Mouse (Mus musculus) erythroblast, adult 5-6 weeks (primary cell): Measurements from ENCODE around the gene Ugt1a5. TPM values are rescaled to one million over a fixed set of nuclear protein-coding genes. Genes with fewer than 3 reads are reported as not detected.

Experiments used
- ATAC-seq: replicated peaks from 2 replicates; pipeline ENCODE4 v1.8.0; 2016; ENCODE audit warnings: moderate number of reproducible peaks, mild to moderate bottlenecking, moderate TSS enrichment, inconsistent platforms; ENCODE audit not compliant: poor library complexity, low FRiP score, severe bottlenecking
- total RNA-seq, 2 experiments: library from RNA; stranded (forward) in 1 of 2; stranded (reverse) in 1 of 2; fragments of 150-400 nt in 1 of 2; fragments of 200-764, 138-1000 nt in 1 of 2; gene quantifications; 2 replicates each; pipeline versions ENCODE4 v1.2.3 to v1.2.4; 2015 to 2017; ENCODE audit warnings: low replicate concordance in 2 of 2

Ugt1a5 gene
- total RNA-seq, 2 experiments from 2014 or later = not detected

GRCm38 (mm10) chr1:88192136-88192535 lies 26.3 kb downstream of the Ugt1a5 start:
- ATAC-seq = no peak

DNA sequence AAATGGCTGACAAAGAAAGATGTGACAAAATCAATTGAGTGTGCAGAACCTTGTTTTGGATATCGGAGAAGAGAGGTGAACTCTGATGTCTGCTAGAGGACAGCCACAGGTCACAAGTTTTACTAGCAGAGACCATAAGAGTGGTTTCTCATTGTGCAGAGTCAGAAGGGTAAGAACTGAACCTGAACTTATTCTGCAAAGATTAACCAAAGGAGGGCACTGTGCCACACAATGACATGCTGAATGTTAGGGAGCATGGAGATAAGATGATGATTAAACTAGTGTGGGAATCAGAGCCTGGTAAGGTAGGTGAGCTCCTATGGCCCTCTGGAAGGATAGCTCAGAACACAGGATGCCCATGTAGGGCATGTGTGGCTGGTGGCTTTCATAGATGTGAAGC lies 29.9 kb downstream of the Ugt1a5 start:
- ATAC-seq = 0 out of 2 replicates have a peak, but pooled peaks have one; percentile 43

DNA sequence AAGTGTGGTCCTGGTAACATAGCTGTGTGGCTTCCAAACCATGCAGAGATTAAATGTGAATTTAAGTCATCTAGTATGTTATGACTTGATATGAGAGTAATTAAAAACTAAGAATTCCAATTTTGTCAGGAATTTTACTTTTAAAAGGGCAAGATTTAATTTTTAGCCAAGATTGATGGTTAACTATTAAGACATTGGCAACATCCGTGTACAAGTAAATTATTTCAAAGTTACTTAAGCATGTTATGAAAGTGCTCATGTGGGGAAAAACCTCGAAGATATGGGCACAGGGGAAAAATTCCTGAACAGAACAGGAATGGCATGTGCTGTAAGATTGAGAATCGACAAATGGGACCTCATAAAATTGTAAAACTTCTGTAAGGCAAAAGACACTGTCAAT lies 31.6 kb downstream of the Ugt1a5 start:
- ATAC-seq = no peak

DNA sequence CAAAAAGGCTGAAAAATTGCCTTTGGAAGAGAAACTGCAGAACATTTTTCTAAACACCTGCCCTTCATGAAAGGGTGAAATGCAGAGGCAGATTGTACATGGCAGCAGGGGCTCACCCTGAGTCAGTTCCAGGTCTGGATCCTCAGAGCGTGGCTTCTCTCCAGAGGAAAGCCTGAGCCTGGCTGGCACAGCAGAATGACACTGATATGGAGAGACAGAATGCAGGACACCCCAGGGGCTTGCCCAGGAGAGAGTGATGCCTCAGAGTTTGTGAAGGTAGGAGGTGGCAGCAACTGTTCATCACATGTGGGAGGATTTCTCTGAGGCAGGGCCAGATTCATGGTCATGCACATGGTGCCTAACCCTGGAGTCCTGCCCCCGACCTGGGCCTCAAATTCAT lies 34.2 kb downstream of the Ugt1a5 start:
- no peak for ATAC-seq

DNA sequence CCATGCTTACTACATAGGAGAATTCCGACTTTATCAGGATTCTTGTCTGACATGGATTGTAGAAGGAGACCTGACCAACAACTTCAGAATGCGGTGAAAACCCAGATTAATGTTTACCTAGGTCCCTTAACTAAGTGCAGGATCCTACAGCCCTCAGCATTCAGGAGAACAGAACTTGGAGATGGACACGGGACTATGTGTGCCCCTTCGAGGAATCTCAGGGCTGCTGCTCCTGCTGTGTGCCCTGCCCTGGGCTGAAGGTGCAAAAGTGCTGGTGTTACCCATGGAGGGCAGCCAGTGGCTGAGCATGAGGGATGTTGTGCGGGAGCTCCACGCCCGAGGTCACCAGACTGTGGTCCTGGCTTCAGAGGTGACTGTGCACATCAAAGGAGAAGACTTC lies 34.6 kb downstream of the Ugt1a5 start, which contains the start of gene Ugt1a2:
Ugt1a2 (plus strand) TSS at position 146 of the 400 bp plus-strand sequence.
- ATAC-seq = no peak

DNA sequence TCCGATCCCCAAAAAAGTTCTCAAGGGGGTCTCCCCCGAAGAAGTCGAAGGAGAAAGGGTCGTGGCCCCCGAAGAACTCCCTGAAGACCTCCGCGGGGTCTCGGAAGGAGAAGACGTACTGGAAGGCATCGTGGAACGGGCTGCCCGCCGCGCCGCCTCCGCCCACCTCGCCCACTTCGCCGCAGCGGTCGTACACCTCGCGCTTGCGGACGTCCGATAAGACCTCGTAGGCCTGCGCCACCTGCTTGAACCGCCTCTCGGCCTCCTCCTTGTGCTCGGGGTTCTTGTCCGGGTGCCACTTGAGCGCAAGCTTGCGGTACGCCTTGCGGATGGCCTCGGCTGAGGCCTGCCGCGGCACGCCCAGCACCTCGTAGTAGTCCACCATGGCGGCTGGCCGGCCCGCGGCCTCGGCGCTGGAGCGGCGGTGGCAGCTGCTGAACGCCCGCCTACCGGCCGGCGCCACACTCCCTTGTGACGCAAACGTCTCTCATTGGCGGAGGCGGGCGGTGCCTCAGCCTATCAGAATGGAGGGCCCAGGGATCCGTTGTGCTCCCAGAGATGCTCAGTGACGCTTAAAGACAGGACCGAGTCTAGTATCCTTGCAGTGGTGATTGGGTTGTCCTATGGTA lies 39.6 kb downstream of the Ugt1a5 start, which contains the start of gene Dnajb3:
Dnajb3 (minus strand) TSS at position 489 of the 629 bp plus-strand sequence.
- ATAC-seq = peak; percentile 82

- peak; percentile 83 for ATAC-seq
Observed at GRCm38 (mm10) chr1:88206843-88207479, 41.1 kb downstream of the Ugt1a5 start.

DNA sequence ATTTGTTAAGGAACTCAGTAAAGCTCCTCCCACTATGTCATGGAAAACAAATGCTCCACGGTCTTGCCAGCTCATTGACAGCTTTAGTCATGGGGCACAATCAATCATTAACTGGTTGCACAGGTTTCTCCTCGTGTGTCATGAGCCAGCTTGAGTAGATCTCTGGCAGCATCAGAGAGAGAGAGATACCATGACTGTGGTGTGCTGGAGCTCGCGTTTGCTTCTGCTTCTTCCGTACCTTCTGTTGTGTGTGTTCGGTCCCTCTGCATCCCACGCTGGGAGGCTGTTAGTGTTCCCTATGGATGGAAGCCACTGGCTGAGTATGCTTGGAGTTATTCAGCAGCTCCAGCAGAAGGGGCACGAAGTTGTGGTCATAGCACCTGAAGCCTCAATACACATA lies 46.0 kb downstream of the Ugt1a5 start, which contains the start of gene Ugt1a1:
Ugt1a1 (plus strand) TSS at position 148 of the 400 bp plus-strand sequence.
- no peak for ATAC-seq

GRCm38 (mm10) chr1:88212341-88213045 lies 46.7 kb downstream of the Ugt1a5 start:
- no peak for ATAC-seq

DNA sequence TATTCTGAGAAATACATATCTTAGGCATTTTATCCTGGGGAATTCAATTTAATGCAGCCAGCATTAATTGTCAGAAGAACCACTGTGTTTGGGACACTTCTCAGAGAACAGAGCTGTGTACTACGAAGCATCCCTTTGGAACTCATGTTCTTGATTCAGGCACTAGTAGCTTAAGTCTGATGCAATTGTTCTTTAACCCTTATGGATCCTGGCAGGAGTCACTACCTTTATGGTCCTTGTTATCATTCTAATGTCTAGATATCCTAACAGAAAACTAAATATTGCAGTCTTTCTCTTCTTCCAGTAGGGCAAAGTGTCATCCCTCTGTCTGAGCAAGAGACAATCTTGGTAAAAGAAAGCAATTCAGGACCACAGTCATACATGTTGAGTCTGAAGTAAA lies 47.2 kb downstream of the Ugt1a5 start:
- no peak for ATAC-seq

DNA sequence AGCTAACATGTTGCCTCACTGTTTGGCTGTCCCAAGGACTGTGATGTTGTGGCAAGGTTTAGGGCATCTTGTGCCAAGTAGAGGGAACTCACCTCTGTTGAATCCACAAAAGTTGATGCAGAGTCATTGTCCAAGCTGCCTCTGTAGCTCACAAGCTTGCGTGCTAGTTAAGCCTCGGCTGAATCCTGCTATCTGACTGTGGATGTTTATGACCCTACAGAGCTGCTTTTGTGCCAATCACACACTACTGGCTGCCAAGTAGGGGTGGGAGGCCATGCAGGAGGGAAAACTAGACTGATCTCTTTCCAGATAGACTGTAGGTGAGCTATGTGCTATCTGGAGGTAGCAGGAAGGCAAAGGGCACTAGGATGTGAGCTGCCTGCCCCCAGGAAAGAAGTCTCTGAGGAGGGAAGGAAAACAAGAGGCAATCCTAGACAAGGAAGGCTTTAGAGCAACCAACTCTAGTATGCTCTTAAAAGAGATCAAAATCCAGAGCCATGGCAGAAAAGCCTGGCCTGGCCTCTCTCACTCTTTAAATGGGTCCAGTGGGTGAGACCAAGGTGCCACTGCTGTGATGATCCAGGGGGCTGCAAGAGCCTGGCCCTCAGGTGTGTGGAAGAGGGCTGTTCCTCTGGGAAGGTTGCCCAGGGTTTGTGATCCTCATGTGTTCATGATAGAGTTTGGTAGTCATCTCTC lies 48.1 kb downstream of the Ugt1a5 start:
- ATAC-seq = peak; percentile 19

DNA sequence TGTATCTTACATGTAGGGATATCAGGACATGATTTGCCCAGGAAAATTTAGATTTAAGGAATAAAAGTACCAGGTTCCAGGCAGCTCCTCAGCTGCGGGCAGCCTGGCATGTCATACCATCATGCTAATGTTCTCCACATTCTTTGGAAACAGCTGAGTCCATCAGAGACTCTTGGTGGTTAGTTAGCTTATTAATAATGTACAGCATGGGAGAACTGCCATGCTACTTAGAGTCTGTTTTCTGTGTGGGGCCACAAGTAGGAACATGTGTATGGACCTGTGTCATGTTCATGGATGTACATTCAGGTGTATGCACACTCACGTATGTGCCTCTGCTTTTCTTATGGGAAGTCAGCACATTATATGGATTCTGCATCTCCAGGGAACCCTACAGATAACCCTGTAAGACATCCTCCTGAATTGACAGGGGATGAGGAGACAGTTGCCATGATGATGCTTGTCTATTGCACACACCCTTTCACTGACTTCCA lies 48.7 kb downstream of the Ugt1a5 start:
- ATAC-seq = no peak; the same call in 1 of the 2 replicates

DNA sequence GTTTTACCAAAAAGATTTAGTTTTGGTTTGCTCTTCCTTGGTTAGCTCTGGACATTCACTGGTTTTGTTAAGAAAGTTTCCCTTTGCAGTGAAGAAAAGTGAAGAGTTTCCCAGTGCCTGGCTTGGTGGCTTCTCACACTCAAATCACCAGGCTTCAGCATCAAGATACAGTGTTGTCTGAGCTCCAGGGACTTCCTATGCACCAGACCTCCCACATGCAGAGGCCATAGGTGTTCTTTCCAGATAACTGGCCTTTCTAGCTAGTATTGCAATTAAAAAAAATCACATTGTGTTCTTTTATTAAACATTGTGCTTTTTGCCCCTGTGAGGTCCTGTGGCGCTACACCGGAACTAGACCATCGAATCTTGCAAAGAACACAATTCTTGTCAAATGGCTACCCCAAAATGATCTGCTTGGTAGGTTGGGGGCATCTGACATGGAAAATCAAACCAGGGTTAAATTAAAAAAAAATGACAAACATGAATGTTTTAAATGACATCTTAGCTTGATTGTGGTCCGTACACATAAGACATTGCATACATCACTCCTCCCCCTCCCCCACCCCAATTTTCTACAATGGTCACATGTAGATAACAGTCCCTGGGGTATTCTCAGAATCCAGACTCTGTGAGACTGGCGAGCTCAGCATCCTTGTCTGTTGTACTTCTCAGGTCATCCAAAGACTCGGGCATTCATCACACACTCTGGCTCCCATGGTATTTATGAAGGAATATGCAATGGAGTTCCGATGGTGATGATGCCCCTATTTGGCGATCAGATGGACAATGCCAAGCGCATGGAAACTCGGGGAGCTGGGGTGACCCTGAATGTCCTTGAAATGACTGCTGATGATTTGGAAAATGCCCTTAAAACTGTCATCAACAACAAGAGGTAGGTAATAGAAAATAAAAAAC lies 49.9 kb downstream of the Ugt1a5 start:
- ATAC-seq = no peak

DNA sequence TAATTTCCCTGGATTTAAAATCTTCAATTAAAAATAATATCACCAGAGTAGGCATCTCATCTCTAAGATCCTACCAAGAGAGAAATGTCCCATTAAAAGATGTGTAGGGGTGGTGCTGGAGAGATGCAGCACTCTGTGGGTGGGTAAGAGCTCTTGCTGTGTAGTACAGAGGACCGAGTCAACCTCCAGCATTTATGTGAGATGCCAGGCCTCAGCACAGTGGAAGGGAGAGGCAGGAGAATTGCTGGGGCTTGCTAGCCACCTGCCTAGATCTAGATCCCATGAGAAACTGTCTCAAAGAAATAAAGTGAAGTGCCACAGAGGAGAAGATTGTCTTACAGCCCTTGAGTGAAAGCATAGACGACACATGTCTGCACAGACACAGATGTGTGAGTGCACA lies 50.7 kb downstream of the Ugt1a5 start:
- no peak for ATAC-seq

- no peak for ATAC-seq
Observed at GRCm38 (mm10) chr1:88217144-88217543, 51.3 kb downstream of the Ugt1a5 start.

DNA sequence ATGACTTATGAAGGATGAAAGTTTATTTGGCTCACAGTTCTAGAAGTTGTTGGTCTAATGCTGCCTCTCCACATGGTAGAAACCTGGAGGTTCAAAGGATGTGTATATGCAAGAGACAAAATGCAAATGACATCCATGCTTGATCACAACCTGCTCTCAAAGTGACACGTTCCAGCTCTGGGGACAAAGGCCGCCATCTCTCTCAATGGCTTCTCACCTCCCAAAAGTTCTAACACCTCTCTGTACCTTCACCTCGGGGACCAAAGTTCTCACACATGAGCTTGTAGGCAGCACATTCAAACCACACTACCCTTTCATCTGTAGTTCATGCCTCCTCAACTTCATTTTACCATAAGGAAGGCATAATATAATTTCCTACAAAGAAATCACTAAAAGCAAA lies 51.8 kb downstream of the Ugt1a5 start:
- ATAC-seq = no peak

GRCm38 (mm10) chr1:88218051-88218450 lies 52.2 kb downstream of the Ugt1a5 start:
- no peak for ATAC-seq

DNA sequence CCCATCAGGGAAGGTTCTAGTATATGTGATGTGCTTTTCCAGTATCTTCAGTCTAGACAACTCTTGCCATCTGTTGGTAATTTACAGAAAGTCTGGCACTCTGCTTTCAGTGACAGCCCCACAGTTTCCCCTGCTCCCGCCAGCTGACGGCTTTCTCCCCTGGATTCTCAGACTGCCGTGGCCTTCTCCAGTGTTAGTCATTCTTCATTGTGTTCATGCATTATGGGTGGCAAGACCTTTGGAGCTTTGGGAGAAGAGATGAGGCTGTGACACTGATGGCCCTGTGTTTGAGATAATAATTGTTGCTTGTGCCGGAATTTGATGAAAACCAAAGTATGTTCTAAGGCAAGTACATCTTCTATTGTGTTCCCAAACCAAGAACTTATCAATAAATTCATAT lies 52.8 kb downstream of the Ugt1a5 start:
- ATAC-seq = no peak

- ATAC-seq = no peak
Observed at GRCm38 (mm10) chr1:88219054-88219453, 53.2 kb downstream of the Ugt1a5 start.
